Mouse (Mus musculus): ENCODE measurements around the gene Ifitm6. TPM values are rescaled to one million over a fixed set of nuclear protein-coding genes. Genes with fewer than 3 reads are reported as not detected.
"Not testable (repeated sequence)": the region's sequence is repeated elsewhere in the genome, so short reads cannot be mapped to it uniquely, and the experiment has no call there.

Gene Ifitm6
- polyA plus RNA-seq, 1 experiment from 2014 or later, result 0.21 TPM

DNA sequence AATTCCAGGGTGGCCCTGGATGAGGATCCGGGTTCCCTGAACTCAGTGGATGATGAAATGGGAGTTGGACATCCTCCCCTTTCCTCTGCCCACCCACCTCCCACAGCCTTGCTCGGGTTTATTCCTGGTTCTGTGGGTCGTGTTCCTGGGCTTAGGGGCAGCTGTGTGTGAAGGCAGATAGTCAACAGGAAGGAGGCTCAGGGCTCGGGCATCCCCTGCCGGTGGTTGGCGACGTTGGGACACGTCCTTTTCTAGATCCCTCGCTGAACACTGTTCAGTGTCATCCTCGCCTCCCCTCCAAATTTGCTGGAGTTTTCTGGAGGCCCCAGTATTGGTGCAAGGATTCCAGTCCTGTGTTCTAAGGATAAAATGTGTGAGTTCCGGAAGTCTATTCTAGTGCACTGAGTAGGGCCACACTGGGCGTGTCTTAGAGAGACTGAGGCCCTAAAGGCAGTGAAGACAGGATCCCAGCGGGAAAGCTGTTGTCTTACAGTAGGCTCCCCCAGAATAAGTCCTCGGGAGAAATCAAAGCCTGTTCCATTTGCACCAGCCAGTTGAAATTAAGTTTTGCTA is 26.5 kb downstream of the Ifitm6 start:
- no peaks in the 10 kb centered on the region for H3K27me3 ChIP-seq
- TF ChIP-seq CTCF (IDR thresholded peaks at IDR 0.05), result no peak
- in situ Hi-C loops (cut with MboI; ENCODE audit: low pct_unique_long_range_greater_than_20kb), result no loop called here
- POLR2A ChIA-PET, result no interaction called here
- DNase-seq (ENCODE audit: low read depth, low spot score) (no peak), ATAC-seq (no peak)
- CTCF ChIA-PET, result interaction anchor here (1.9 kb wide), 1 partner anchor 32 kb away, joined by 5 read pairs; no protein-coding TSS in a partner anchor

DNA sequence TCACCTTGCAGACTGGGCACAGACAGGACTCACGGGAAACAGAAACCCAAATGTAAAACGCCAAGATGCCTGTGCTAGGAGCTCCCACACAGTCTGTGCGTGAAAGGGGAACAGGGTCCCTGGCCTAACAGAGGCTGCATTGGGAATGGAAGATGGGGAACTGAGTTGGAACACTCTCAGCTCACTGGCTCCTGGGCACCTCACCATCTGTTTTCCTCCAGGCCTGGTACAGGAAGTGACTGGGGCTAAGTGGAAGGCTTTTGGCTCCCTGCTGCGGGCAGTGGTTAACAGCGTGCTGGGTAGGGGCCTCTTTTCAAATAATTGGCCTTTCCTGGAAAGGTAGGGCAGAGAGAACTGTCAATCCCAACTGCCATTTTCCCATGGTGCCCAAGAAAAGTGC is 27.1 kb downstream of the Ifitm6 start:
- ATAC-seq (no peak), DNase-seq (ENCODE audit: low read depth, low spot score) (no peak)
- TF ChIP-seq CTCF (IDR thresholded peaks at IDR 0.05), result no peak
- ChIA-PET POLR2A (no interaction called here), CTCF (interaction anchor here (1.1 to 1.9 kb wide), 2 partner anchors 18 to 32 kb away, joined by 3 to 5 read pairs; no protein-coding TSS in a partner anchor)
- in situ Hi-C loops (cut with MboI; ENCODE audit: low pct_unique_long_range_greater_than_20kb), result no loop called here
- H3K27me3 ChIP-seq, result no peaks in the 10 kb centered on the region

DNA sequence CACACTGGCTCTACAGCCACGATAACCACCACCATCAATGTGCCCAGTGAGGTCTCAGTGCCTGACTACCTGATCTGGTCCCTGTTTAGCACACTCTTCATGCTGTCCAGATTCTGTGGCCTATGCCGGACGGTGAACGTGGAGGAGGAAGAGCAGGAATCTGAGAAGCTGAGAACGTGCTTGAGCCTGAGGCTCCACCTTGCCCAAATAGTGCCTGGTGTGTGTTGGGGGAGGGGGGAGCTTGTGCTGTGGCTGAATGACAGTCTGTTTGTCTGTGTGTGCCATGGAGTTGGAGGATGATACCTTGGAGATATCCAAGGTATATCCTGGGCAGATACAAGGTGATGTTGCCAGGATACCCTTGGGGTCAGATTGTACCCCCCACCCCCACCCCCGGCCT is 27.5 kb downstream of the Ifitm6 start:
- no peaks in the 10 kb centered on the region for H3K27me3 ChIP-seq
- POLR2A ChIA-PET, result no interaction called here
- DNase-seq (ENCODE audit: low read depth, low spot score) (no peak), ATAC-seq (no peak)
- CTCF ChIA-PET, result interaction anchor here (1.0 to 1.9 kb wide), 3 partner anchors 19 to 31 kb away, joined by 3 to 5 read pairs (median 3); no protein-coding TSS in a partner anchor
- in situ Hi-C loops (cut with MboI; ENCODE audit: low pct_unique_long_range_greater_than_20kb), result no loop called here
- no peak for TF ChIP-seq CTCF (IDR thresholded peaks at IDR 0.05)

DNA sequence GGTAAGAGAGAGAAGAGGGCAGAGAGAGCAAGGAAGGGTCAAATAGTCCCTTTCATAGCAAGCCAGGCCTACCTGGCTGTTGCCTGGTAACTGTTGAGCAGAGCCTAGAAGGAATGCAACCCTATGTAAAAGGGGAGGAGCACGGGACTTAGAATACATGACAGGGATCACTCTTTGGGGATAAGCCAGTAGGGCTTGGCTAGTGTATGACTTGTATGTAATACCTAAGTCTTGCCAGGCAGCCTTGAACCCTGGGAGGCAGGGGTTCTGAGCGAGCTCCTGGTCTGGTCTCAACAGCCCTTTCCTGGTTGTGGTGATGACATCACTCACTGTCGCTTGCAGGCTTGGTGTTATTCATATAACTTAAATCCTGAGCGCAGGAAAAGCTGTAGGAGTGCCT is 28.7 kb downstream of the Ifitm6 start:
- in situ Hi-C loops (cut with MboI; ENCODE audit: low pct_unique_long_range_greater_than_20kb), result no loop called here
- H3K27me3 ChIP-seq, result no peaks in the 10 kb centered on the region
- CTCF ChIA-PET, result no interaction called here

DNA sequence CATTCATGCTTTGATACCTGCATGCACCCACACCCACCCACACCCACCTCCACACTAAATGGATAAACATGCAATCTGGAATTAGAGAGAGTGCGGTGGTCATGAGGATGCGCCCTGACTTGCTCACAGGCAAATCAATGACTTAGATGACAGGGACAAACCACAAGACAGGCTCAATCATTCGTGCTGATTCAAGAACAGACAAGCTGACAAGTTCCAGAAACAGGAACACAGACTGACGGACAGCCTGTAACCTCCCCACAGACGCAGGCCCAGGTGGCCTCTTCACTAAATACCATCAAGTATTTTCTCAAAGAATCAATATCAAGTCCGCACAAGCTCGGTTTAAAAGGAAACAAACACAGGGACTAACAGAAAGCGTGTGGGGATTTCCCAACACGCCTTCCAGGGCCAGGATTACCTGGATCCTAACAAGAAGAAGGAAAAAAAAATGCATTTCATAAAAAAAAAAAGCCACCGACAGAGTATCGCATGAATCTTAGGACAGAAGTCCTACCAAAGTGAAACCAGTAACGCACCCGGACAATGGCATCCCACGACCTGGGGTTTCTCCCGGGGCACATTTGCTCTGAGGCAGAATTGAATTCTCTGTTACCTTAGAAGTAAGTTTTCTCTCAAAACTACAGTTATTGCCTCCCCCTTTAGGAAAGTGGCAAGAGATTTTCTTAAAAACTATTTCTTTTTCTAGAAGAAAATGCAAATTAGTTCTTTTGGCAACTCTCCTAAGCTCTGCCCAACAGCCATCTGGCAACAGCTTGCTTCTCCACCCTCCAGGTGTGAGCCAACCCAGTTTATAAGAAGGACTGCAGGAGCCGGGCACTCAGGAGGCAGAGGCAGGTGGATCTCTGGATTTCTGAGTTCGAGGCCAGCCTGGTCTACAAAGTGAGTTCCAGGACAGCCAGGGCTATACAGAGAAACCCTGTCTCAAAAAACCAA is 30.3 kb downstream of the Ifitm6 start:
- DNase-seq (ENCODE audit: low read depth, low spot score) (no peak), ATAC-seq (no peak)
- no peaks in the 10 kb centered on the region for H3K27me3 ChIP-seq
- CTCF ChIA-PET, result no interaction called here
- TF ChIP-seq CTCF (IDR thresholded peaks at IDR 0.05), result no peak
- POLR2A ChIA-PET, result no interaction called here
- in situ Hi-C loops (cut with MboI; ENCODE audit: low pct_unique_long_range_greater_than_20kb), result no loop called here

More for the DNA sequence above, 28.7 kb downstream of the Ifitm6 start:
- POLR2A ChIA-PET, result no interaction called here
- TF ChIP-seq CTCF (IDR thresholded peaks at IDR 0.05), result no peak
- DNase-seq (ENCODE audit: low read depth, low spot score), result no peak
- ATAC-seq, result no peak

DNA sequence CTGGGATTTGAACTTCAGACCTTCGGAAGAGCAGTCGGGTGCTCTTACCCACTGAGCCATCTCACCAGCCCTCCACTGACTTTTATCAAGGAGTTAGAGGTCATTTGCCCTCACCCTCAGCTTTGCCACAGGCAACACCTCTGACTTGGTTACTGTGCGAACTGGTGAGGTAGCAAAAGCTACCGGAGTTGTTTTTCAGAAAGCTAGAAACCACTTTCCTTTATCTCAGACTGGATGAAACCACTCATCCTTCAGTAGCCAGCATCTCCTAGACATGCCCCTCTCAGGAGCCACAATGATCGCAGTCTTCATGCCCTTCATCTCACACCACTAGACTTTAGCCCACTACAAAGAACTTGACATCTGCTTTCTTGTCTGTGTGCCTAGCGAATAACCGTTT is 34.8 kb downstream of the Ifitm6 start:
- no peak for DNase-seq (ENCODE audit: low read depth, low spot score)
- in situ Hi-C loops (cut with MboI; ENCODE audit: low pct_unique_long_range_greater_than_20kb), result no loop called here
- no peak for TF ChIP-seq CTCF (IDR thresholded peaks at IDR 0.05)
- ATAC-seq, result no peak
- H3K27me3 ChIP-seq, result no peaks in the 10 kb centered on the region
- ChIA-PET CTCF (interaction anchor here (2.3 kb wide), 1 partner anchor 24 kb away, joined by 5 read pairs; no protein-coding TSS in a partner anchor), POLR2A (interaction anchor here (0.5 kb wide), 1 partner anchor 128 kb away, joined by 3 read pairs; no protein-coding TSS in a partner anchor)

DNA sequence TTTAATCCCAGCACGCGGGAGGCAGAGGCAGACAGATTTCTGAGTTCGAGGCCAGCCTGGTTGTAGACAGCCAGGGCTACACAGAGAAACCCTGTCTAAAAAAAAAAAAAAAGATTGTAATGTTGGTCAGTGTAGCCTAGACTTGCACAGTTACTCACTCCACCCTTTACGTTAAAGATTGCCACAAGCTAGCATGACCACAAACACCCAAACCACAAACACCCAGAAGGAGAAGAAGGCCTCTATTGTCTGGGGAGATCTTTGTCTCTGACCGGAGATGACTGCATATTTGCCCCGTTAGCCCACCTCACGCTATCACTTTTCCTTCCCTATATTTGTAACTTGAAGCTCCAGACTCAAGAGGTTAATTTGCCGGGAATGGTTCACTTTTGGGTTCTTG is 36.0 kb downstream of the Ifitm6 start:
- ChIA-PET POLR2A (no interaction called here), CTCF (interaction anchor here (0.8 kb wide), 1 partner anchor 67 kb away, joined by 3 read pairs; no protein-coding TSS in a partner anchor)
- in situ Hi-C loops (cut with MboI; ENCODE audit: low pct_unique_long_range_greater_than_20kb), result no loop called here
- DNase-seq (ENCODE audit: low read depth, low spot score) (no peak), ATAC-seq (no peak)
- no peak for TF ChIP-seq CTCF (IDR thresholded peaks at IDR 0.05)
- H3K27me3 ChIP-seq, result no peaks in the 10 kb centered on the region

DNA sequence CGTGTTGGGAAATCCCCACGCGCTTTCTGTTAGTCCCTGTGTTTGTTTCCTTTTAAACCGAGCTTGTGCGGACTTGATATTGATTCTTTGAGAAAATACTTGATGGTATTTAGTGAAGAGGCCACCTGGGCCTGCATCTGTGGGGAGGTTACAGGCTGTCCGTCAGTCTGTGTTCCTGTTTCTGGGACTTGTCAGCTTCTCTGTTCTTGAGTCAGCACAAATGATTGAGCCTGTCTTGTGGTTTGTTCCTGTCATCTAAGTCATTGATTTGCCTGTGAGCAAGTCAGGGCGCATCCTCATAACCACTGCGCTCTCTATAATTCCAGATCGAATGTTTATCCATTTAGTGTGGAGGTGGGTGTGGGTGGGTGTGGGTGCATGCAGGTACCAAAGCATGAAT is 41.0 kb downstream of the Ifitm6 start:
- ATAC-seq; CTCF ChIA-PET; H3K27me3 ChIP-seq; in situ Hi-C loops (cut with MboI; ENCODE audit: low pct_unique_long_range_greater_than_20kb); DNase-seq (ENCODE audit: low read depth, low spot score): not testable (repeated sequence)
- POLR2A ChIA-PET, result interaction anchor here (0.7 kb wide), 1 partner anchor 1381 kb away, joined by 6 read pairs; no protein-coding TSS in a partner anchor

DNA sequence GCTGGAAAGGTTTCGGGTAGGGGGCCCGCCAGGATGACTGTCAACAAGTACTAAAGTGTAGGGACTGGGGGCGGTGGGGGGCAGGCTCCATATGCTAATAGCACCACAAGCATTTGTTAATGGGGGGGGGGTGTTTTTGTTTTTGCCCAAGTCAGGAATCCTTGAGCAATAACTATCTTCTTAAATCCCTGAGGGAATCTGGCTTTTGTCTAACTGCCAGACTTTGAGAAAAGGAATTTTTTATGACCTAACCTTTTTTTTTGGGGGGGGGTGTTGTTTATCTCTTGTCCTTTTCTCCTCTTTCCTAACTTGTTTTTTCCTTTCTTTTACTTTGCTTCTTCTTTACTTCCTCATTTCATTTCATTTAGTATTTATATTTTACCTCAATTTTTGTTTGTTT is 42.3 kb downstream of the Ifitm6 start:
- ATAC-seq, result no peak

DNA sequence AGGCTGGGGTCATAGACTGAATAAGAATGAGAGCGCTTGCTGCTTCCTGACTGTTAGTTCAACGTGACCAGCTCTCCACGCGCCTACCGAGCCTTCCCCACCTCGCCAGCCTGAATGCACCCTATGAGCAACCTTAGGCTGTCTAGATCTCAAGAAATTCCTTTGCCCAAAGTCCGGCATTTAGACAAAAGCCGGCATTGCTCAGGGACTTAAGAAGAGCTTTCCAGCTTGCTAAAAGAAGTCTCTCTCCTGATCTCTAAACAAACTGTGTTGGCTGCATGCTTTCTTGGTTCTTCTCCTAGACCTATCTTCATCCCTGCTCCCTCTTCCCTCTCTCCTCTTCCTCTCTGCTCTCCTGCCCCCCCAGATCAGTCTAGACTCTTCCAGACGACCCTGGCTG is 42.8 kb downstream of the Ifitm6 start:
- ChIA-PET CTCF (interaction anchor here (1.4 to 2.1 kb wide), 2 partner anchors 16 to 33 kb away, joined by 6 to 7 read pairs; no protein-coding TSS in a partner anchor), POLR2A (interaction anchor here (0.6 kb wide), 1 partner anchor 1399 kb away, joined by 5 read pairs; the partner anchor contains the start of gene Ifitm10)
- TF ChIP-seq CTCF (IDR thresholded peaks at IDR 0.05), result no peak
- in situ Hi-C loops (cut with MboI; ENCODE audit: low pct_unique_long_range_greater_than_20kb), result no loop called here
- H3K27me3 ChIP-seq, result no peaks in the 10 kb centered on the region
- no peak for ATAC-seq
- DNase-seq (ENCODE audit: low read depth, low spot score), result no peak

More for the DNA sequence above, 42.3 kb downstream of the Ifitm6 start:
- POLR2A ChIA-PET, result interaction anchor here (0.6 kb wide), 2 partner anchors 21 to 1398 kb away, joined by 3 to 5 read pairs; partner anchors contain the start of gene Ifitm10
- H3K27me3 ChIP-seq, result no peaks in the 10 kb centered on the region
- no peak for TF ChIP-seq CTCF (IDR thresholded peaks at IDR 0.05)
- CTCF ChIA-PET, result interaction anchor here (1.4 kb wide), 1 partner anchor 16 kb away, joined by 7 read pairs; no protein-coding TSS in a partner anchor
- no peak for DNase-seq (ENCODE audit: low read depth, low spot score)
- in situ Hi-C loops (cut with MboI; ENCODE audit: low pct_unique_long_range_greater_than_20kb), result no loop called here

All from Patski (cell line).